Mouse (Mus musculus) bone marrow, adult 2 months (tissue): ENCODE results near the gene Wnk2.

Experiments used
- CTCF ChIP-seq: fragments of 200-500 bp; IDR thresholded peaks from 2 replicates; pipeline ENCODE4 v1.5.1; 2011; ENCODE audit warnings: low read length, control low read depth; ENCODE audit not compliant: control insufficient read depth, insufficient read depth
- POLR2A ChIP-seq: fragments of 200-500 bp; IDR thresholded peaks from 2 replicates; pipeline ENCODE4 v1.6.1; 2011; ENCODE audit warnings: low read depth, mild to moderate bottlenecking, control low read depth, low read length, borderline replicate concordance; ENCODE audit not compliant: control insufficient read depth

DNA sequence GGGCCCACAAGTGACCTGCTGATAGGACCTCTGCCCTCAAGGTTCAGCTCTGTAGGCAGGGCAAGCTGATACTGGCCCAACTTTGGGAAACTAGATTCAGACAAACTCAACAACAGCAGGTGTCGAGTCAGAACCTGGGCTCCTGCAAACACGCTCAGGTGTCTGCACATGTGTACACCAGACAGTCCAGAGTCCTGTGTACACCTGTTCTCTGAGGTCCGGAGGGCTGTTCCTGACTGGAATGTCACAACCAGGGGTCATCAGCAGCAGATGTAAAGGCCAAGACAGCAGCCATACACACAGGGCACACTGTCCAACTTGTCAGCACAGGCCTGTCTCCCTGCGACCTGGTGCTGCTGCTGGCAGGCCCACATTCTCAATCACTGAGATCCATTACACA is 25.7 kb downstream of the Wnk2 start:
- TF ChIP-seq POLR2A: no peak
- no peak for TF ChIP-seq CTCF
